Mouse (Mus musculus): ENCODE results near the gene Anxa2.

Gene Anxa2

DNA sequence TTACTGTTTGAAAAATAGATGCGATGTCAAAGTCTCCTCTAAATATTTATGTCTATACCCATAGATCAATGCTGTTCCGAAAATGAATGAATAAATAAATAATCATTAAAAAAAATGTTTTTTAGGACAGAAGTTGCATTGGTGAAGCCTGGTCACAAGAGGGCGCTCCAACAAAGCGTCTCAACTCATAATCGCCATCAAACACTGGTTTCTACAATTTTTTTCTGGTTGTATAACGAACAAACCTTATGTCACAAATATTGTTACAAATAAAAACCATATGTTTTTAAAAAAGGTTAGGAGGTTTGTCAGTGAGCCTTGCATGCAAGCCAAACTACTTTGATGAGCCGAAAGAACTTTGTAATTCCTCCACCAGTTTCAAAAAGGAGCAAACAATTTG lies 52.2 kb downstream of the Anxa2 start:
- peak in 1 of 2 experiments; percentile 70 for DNase-seq (ENCODE audit: inconsistent age in 2 of 2, low spot score in 1 of 2)

DNA sequence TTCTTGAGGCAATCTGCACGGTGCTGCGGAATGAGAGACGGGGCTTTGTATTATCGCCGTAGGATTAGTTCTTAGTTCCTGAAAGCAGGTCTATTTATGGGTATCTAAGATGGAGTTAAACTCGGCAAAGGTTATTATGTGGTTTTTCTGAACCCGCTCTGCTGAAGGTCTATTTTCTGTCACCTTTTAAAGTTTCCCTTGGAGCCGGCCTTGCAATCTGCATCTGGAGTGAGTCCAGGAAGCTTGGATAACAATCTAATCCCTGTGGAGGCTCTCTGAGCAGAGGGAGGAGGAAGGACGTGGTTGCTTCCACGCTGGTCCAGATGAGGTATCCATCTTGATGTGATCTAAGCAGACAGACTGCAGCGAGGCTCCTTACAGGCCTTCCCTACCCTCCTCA lies 53.8 kb downstream of the Anxa2 start:
- DNase-seq (ENCODE audit: inconsistent age in 2 of 2, low spot score in 1 of 2), result peak in 1 of 2 experiments; percentile 58

DNA sequence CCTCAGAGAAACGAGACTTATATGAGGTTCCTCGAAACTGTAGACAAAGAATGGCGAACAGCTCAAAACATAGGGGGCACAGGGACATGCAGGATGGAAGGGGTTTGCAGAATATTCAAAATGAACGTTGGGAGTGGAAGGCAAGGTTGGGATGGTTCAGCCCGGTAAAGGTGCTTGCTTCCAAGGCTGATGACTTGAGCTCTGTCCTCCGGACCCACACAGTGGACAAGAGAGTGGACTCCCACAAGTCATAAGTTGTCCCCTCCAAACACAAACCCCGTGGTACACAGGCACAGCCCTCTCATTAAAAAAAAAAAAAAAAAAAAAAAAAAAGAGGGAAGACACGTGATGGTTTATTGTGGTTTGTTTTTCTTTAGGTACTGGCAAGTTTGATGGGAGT lies 54.6 kb downstream of the Anxa2 start:
- no peak for DNase-seq (ENCODE audit: inconsistent age in 2 of 2, low spot score in 1 of 2)

DNA sequence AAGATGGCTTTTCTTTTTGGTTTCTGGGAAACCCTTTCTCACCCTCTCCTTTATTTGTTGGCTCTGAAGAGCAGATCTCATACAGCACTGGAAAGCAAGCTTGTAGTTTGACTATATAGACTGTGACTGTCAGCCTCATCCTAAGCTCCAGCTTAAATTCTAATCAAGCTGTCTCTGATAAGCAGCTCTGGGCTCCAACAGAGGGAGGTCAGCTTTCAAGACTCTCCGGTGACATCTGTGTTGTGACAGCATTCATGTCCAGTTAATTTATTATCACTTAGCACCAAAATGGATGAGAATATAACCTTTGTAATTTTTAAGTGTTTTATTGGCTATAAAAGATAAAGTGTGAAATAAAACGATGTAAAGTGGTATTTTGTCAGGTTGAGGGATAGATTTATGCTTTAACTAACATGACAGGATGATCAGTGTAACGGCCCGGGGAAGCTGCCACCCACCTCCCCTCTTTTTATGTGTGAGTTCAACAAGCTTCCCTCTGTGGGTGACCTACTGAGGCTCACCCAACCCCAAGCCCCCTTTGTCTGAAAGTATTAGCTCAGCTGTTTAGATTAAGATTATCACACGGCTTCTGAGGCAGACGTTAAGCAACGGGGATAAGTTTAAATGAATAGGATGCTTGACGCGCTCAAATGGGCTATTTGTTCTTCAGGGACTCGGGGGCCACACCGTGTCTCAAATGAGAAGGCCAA lies 58.6 kb downstream of the Anxa2 start:
- DNase-seq (ENCODE audit: inconsistent age in 2 of 2, low spot score in 1 of 2), result no peak

DNA sequence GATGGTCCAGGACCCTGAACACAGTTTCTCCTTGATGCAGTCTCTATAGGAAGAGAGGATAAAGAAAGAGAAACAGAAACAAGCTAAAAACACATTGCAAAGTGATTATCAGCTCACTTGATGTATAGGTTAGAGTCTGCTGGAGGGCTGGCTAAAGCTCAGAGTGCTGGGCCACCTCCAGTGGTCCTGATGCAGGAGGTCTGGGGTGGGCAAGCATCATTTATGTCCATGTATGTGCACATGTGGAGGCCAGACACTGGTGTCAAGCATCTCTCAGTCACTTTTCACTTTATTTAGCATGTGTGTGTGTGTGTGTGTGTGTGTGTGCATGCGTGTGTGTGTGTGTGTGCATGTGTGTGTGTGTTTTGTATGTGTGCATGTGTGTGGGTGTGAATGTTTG lies 59.3 kb downstream of the Anxa2 start:
- no peak for DNase-seq (ENCODE audit: inconsistent age in 2 of 2, low spot score in 1 of 2)

DNA sequence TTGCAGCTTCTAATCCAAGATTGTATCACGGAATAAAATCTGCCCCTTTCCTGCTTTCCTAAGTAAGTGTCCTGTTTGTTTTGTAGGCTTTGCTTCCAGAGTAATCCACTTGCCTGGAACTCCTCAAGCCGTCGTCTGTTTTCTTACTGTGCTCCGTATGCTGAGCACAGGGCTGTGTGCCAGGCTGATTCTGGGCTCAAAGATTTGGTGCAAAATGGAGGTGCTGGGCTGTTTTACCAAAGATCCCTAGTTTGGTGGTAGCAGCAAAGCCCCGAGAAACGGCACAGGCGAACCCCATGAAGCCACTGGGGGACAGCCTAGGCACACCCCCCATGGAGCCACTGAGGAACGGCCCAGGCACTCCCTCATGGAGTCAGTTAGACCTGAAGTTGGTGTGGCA lies 60.8 kb downstream of the Anxa2 start:
- DNase-seq (ENCODE audit: inconsistent age in 2 of 2, low spot score in 1 of 2), result no peak

DNA sequence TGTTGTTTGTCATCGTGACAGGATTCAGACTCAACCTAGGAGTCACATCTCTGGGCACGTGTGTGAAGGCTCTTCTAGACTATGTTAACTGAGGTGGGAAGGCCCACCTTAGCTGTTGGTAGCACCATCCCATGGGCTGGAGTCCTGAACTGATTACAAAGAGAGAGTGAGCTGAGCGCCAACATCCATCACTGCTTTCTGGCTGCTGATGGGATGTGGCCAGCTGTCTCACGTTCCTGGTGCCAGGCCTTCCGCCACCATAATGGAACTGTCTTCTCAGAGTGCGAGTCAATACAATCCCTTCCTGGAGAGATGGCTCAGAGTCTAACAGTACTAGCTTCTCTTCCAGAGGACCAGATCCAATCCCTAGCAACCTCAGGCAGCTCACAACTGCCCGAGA lies 62.0 kb downstream of the Anxa2 start:
- no peak for DNase-seq (ENCODE audit: inconsistent age in 2 of 2, low spot score in 1 of 2)

DNA sequence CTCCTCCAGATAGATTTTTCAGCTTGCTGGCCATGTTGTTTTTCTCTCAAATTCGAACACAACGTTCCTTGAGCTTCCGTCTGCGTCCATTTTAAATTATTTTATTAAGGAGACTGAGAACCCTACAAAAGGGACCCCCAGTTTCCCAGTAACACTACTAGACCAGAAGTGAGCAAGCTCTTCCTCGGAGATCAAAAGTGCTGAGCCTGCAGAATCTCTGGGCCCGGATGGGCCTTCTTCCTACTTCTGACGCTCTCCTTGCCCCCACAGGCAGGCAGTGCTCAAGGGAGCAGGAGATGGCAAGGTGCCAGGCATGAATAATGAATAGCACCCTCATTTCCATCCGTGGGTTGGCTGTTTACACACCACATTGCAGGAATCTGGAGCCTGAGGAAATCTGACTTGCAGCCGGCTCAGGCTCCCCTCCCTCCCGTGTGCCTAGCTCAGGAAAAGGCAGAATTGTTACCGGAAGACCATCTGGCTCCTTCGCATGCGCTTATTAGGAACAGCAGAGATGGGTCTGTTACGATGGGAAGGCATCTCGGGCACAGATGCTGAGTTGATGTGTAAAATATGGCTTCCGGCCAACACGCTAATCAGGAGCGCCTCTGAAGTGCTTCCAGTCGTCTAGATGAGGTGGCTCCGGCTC lies 64.1 kb downstream of the Anxa2 start:
- no peak for DNase-seq (ENCODE audit: inconsistent age in 2 of 2, low spot score in 1 of 2)

Measured in adrenal gland, adult (tissue).